Mouse (Mus musculus) left cerebral cortex, postnatal 25 days (tissue): ENCODE measurements around the gene Pex11g. TPM values are rescaled to one million over a fixed set of nuclear protein-coding genes. Genes with fewer than 3 reads are reported as not detected.

Source experiments
- DNase-seq, 2 experiments: peaks; one replicate each; pipeline ENCODE4 v3.0.0; 2022; ENCODE audit warnings: low spot score in 2 of 2, mixed read lengths in 1 of 2
- intact Hi-C: fragments of 180-260 bp; cut with DNase I; formaldehyde crosslinking; loops from one replicate; pipeline ENCODE4 v1.15.1; 2025
- total RNA-seq, 2 experiments: library from RNA; stranded (reverse); gene quantifications; 2 replicates each; pipeline ENCODE4 v1.2.3; 2021

The Pex11g gene
- total RNA-seq, 2 experiments from 2014 or later: 0.44 to 1.1 TPM

GRCm38 (mm10) chr8:3425217-3425616 is 42.3 kb downstream of the Pex11g start:
- intact Hi-C loops: no loop called here
- DNase-seq: no peak

- intact Hi-C loops: no loop called here
- no peak for DNase-seq
Measured at GRCm38 (mm10) chr8:3421507-3421906, 46.0 kb downstream of the Pex11g start.

- intact Hi-C loops: no loop called here
- no peak for DNase-seq
Measured at GRCm38 (mm10) chr8:3420105-3420706, 47.3 kb downstream of the Pex11g start.

GRCm38 (mm10) chr8:3418101-3418500 is 49.4 kb downstream of the Pex11g start:
- no peak for DNase-seq
- intact Hi-C loops: no loop called here

GRCm38 (mm10) chr8:3417455-3417854 is 50.0 kb downstream of the Pex11g start:
- intact Hi-C loops: no loop called here

GRCm38 (mm10) chr8:3416846-3417245 is 50.6 kb downstream of the Pex11g start:
- no peak for DNase-seq
- intact Hi-C loops: no loop called here

More at GRCm38 (mm10) chr8:3417455-3417854, 50.0 kb downstream of the Pex11g start:
- DNase-seq: no peak

GRCm38 (mm10) chr8:3415661-3416060 is 51.8 kb downstream of the Pex11g start:
- no peak for DNase-seq
- intact Hi-C loops: no loop called here

GRCm38 (mm10) chr8:3415259-3415658 is 52.2 kb downstream of the Pex11g start:
- intact Hi-C loops: no loop called here

GRCm38 (mm10) chr8:3414639-3415190 is 52.8 kb downstream of the Pex11g start:
- intact Hi-C loops: no loop called here
- DNase-seq: no peak

More at GRCm38 (mm10) chr8:3415259-3415658, 52.2 kb downstream of the Pex11g start:
- DNase-seq: no peak

GRCm38 (mm10) chr8:3412816-3413215 is 54.7 kb downstream of the Pex11g start:
- intact Hi-C loops: no loop called here
- no peak for DNase-seq

GRCm38 (mm10) chr8:3411901-3412301 is 55.6 kb downstream of the Pex11g start:
- intact Hi-C loops: no loop called here
- DNase-seq: no peak

GRCm38 (mm10) chr8:3411085-3411484 is 56.4 kb downstream of the Pex11g start:
- intact Hi-C loops: no loop called here
- DNase-seq: no peak

GRCm38 (mm10) chr8:3407417-3407816 is 60.1 kb downstream of the Pex11g start:
- intact Hi-C loops: no loop called here
- no peak for DNase-seq

Other genes with a start within 250 kb of the Pex11g start
- 10 to 100 TPM; 43.7 to 47.7 TPM for gene Insr, start 188.1 kb downstream of the Pex11g start, total RNA-seq
- not detected for gene A430078G23Rik, start 114.3 kb downstream of the Pex11g start, total RNA-seq
- 10 to 100 TPM; 43.8 to 45.2 TPM for gene Arhgef18, start 74.7 kb downstream of the Pex11g start, total RNA-seq
- gene Tex45, start 3.2 kb upstream of the Pex11g start, total RNA-seq: not detected
- gene Zfp358, start 25.5 kb upstream of the Pex11g start, total RNA-seq: 10 to 100 TPM; 28.2 to 30.3 TPM
- 10 to 100 TPM; 77.4 to 90.3 TPM for gene Mcoln1, start 32.8 kb upstream of the Pex11g start, total RNA-seq
- gene Pnpla6, start 47.7 kb upstream of the Pex11g start, total RNA-seq: 10 to 100 TPM; 66.2 to 70.7 TPM
- not detected for gene C330021F23Rik, start 100.3 kb upstream of the Pex11g start, total RNA-seq
- gene Camsap3, start 119.6 kb upstream of the Pex11g start, total RNA-seq: 10 to 100 TPM; 39.5 to 39.9 TPM
- 10 to 100 TPM; 34.3 to 38.1 TPM for gene Xab2, start 153.6 kb upstream of the Pex11g start, total RNA-seq
- gene Pet100, start 153.9 kb upstream of the Pex11g start, total RNA-seq: 10 to 100 TPM; 84.0 to 87.2 TPM
- not detected for gene Pcp2, start 157.9 kb upstream of the Pex11g start, total RNA-seq
- 10 to 100 TPM; 32.6 to 48.4 TPM for gene Stxbp2, start 163.3 kb upstream of the Pex11g start, total RNA-seq
- gene Retn, start 188.1 kb upstream of the Pex11g start, total RNA-seq: under 1 TPM; 0.50 to 0.87 TPM
- not detected for gene Mcemp1, start 198.1 kb upstream of the Pex11g start, total RNA-seq
- 10 to 100 TPM; 13.2 to 17.0 TPM for gene Fcor, start 204.7 kb upstream of the Pex11g start, total RNA-seq
- gene Trappc5, start 208.6 kb upstream of the Pex11g start, total RNA-seq: 10 to 100 TPM; 25.7 to 27.1 TPM
- not detected for gene Fcer2a, start 226.5 kb upstream of the Pex11g start, total RNA-seq